Mouse (Mus musculus) testis, postnatal 14 days (tissue): ENCODE data around the gene Srsf1.
A peak's percentile ranks its signal among the peaks of the same experiment; 100 is the strongest.
"Not testable (repeated sequence)": the region's sequence is repeated elsewhere in the genome, so short reads cannot be mapped to it uniquely, and the experiment has no call there.

ENCODE experiments used
- DNase-seq: peaks from one replicate; pipeline ENCODE4 v3.0.0; 2021; ENCODE audit warnings: low spot score

Srsf1 gene

GRCm38 (mm10) chr11:88044314-88044713 is 2.9 kb upstream of the Srsf1 start:
- DNase-seq, result no peak

DNA sequence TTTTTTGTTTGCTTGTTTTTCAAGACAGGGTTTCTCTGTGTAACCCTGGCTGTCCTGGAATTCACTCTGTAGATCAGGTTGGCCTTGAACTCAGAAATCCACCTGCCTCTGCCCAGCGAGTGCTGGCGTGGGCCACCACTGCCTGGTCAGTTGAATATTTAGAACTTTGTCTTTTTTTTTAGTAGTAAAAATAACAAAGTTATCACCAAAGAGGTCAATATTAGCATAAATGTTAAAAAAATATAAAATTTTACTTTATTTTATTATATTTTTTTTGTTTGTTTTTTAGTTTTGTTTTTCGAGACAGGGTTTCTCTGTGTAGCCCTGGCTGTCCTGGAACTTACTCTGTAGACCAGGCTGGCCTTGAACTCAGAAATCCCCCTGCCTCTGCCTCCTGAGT is 2.0 kb upstream of the Srsf1 start:
- DNase-seq, result not testable (repeated sequence)

DNA sequence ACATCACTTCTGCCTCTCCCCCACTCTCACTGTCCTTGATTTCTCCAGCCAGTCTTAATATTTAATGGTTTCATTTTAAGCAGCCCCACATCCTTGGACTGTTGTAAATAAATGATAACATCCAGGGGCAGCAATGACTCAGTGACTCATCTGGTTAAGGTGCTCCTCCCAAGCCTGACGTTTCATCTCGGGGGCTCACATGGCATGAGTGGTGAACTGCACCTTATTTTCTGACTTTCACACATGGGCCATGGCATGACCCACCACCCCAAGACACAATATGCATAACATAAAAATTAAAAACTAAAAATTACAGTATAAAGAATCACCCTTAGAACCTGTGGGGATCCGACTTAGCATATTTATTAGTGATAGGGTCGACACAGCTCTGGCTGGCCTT is 1.3 kb upstream of the Srsf1 start:
- DNase-seq, result no peak

DNA sequence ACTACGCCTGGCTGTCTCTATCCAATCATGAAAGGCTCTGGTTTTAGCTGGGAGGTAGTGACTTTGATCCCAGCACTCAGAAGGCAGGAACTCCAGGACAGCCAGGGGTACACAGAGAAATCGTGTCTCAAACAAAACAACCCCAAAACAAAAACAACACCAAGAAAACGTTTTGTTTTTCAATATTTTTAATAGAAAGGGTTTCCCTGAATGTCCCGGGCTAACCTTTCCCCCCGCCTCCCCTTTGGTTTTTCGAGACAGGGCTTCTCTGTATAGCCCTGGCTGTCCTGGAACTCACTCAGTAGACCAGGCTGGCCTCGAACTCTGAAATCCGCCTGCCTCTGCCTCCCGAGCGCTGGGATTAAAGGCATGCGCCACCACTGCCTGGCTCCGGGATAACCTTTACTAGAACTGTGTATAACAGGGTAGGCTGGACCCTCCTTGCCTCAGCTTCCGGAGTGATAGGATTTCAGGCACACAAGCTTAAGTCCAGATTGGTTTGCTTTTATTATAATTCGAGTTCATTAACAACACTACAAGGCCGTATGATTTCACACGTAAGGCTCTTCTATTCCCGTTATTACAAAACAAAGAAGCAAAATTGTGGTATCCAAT is 743 bp upstream of the Srsf1 start:
- DNase-seq, result peak; percentile 29

- DNase-seq, result peak; percentile 88
Measured at GRCm38 (mm10) chr11:88047871-88048531, 828 bp downstream of the Srsf1 start.

DNA sequence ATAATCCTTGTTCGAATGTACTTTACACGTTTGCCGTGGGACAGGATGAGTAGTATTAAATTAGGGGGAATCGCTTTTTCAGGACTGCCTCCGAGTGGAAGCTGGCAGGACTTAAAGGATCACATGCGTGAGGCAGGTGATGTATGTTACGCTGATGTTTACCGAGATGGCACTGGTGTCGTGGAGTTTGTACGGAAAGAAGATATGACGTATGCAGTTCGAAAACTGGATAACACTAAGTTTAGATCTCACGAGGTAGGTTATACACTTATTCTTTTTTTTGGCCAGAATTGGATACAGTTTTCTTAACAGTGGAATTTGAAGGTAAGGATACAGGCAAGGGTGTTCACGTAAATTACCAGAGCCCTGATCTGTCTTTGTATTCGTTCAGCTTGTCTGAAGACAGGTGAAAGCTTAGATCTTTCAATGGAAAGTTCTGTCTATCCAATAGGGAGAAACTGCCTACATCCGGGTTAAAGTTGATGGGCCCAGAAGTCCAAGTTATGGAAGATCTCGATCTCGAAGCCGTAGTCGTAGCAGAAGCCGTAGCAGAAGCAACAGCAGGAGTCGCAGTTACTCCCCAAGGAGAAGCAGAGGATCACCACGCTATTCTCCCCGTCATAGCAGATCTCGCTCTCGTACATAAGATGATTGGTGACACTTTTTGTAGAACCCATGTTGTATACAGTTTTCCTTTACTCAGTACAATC is 1.9 kb downstream of the Srsf1 start:
- DNase-seq, result no peak

GRCm38 (mm10) chr11:88049732-88050131 is 2.6 kb downstream of the Srsf1 start:
- DNase-seq, result no peak

- DNase-seq, result no peak
Measured at GRCm38 (mm10) chr11:88052638-88053037, 5.5 kb downstream of the Srsf1 start.

DNA sequence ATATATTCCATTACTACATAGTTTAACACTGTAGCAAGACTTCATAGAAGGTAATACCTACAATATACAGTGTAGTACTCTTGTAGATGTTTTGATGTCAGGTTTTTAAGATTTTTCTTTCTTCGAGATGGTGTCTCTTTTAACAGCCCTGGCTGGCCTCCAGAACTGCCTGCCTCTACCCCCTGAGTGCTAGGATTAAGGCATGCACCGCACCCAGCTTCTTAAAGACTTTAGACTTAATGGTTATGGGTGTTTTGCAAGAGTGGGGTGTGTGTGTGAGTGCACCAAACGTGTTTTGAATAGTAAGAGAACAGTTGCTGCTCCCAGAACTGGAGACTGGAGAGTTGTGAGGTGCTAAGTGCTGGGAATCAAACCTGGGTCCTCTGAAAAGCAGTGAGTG is 6.6 kb downstream of the Srsf1 start:
- no peak for DNase-seq

GRCm38 (mm10) chr11:88054589-88054988 is 7.4 kb downstream of the Srsf1 start:
- DNase-seq, result no peak

DNA sequence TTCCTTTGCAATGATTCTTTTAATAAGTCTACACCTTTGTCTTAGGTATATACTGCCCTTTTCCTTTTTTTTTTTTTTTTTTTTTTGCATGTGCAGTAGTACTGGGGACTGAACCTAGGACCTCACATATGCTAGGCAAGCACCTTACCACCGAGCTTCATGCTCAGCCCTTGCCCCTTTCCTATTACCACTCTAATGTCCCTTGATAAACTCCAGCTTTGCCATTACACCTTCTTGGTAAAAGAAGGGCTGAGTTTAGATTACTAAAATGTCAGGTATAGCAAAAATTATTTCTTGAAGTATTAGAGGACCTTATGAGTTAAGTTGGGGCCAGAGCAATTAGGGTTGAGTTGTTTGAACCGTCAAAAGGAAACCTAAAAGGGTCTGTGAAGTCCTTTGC is 8.6 kb downstream of the Srsf1 start:
- no peak for DNase-seq

DNA sequence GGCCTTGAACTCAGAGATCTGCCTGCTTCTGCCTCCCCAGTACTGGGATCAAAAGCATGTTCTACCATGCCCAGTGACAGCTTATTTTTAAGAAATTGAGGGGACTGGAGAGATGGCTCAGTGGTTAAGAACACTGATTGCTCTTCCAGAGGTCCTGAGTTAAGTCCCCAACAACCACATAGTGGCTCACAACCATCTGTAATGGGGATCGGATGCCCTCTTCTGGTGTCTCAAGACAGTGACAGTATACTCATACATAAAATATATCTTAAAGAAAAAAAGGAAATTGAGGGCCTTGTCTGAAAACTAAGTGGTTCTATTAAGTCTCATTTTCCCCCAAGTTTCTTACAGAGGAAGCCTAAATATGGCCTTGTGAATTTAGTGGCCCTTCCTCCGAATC is 10.6 kb downstream of the Srsf1 start:
- no peak for DNase-seq

DNA sequence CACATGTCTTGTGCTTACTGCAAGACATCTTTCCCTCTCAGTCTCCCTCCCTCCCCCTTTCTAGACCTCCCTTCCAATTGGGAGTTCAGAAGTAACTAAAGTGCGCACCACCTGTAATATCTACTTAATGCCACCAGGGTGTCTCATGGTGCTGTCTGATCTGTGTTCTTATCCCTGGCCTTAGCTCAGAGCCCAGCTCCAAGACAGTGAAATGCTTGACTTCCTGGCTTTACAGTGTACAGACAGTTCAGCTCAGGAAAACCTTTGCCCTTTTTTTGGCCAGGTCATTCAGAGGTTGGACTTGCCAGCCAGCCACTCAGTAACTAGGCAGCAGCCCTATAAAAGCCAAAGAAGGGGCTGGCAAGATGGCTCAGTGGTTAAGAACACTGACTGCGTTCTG is 12.0 kb downstream of the Srsf1 start:
- DNase-seq, result no peak

DNA sequence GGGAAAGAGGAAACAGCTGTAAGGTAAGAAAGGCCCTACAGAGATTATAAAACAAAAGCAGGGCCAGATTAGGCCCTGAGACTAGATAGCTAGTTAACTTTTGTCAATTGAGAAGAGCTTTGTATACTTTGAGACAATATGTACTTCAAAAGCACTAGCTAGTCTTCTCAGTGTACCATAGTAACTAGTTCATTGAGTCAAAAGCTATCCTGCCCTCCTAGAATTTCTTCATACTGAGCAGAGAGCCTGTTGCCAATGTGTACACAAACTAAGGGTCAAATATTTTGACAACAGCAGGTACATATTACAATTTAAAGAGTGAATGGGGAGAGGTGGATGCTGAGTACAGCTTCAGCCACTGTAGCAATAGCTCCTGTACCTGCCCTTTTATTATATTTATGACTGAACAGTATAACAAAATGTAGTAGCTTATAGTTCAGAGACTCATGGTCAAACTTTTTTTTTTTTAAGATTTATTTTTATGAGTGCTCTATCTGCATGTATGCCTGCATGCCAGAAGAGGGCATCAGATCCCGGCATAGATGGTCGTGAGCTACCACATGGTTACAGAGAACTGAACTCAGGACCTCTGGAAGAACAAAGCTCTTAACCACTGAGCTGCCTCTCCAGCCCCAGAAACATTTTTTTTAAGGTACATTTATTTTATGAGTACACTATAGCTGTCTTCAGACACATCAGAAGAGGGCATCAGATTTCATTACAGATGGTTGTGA is 14.9 kb downstream of the Srsf1 start:
- no peak for DNase-seq

DNA sequence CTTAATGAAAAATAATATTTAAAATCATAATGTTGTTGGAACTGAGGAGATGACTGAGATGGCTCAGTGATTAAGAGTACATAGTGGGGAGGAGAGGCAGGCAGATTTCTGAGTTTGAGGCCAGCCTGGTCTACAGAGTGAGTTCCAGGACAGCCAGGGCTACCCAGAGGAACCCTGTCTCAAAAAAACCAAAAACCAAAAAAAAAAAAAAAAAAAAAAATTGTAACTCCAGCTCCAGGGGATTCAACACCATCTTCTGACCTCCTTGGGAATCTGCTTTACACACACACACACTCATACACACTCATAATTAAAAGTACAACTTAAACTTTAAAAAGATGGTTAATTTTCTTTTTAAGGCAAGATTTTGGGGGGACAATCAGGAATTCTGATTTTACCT is 18.6 kb downstream of the Srsf1 start:
- DNase-seq, result no peak

DNA sequence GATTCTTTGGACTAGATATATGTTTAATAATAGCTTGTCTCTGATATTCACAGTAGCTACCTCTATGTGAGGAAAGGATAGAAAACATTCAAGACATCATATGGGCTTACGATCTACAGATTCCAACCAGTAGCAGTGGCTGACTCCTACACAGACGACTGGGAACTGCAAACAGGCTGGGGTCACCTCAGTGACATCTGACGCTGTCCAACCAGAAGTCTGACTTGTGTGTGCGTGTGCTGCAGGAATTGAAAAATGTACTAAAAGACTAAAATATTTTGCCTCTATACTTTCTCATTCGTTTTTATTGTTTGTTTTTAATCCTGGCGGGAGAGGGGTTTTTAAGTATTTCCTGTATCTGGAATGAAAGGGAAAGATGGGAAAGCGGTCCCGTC is 20.0 kb downstream of the Srsf1 start:
- DNase-seq, result no peak

GRCm38 (mm10) chr11:88067586-88068410 is 20.6 kb downstream of the Srsf1 start, which contains the start of gene Vezf1:
Vezf1 (plus strand) TSS chr11:88068279.
- peak; percentile 83 for DNase-seq

GRCm38 (mm10) chr11:88068411-88069245 is 21.5 kb downstream of the Srsf1 start:
- DNase-seq, result peak; percentile 76

GRCm38 (mm10) chr11:88069246-88069570 is 22.0 kb downstream of the Srsf1 start:
- DNase-seq, result no peak

- no peak for DNase-seq
Measured at GRCm38 (mm10) chr11:88070392-88070791, 23.2 kb downstream of the Srsf1 start.

DNA sequence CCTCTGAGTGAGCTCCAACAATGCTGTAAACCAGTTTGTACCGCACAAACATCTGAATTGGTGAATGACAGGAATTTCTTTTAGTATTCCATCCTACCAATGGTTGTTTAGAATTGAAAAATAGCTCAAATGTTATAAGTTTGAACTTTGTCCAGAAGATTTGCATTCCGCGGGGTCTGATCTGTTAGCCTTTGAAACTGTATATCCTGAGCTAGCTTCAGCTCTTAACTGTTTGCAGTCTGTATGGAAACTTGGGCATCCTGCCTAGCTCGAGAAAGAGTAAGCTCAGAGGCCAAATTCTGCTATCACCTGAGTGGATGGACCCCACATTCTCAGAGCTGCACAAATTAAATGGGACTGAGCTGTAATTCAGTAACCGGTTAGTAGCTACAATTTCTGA is 23.9 kb downstream of the Srsf1 start:
- no peak for DNase-seq
